Comparison of ENCODE assay signal across 9 mouse cellular contexts in the genomic region with DNA sequence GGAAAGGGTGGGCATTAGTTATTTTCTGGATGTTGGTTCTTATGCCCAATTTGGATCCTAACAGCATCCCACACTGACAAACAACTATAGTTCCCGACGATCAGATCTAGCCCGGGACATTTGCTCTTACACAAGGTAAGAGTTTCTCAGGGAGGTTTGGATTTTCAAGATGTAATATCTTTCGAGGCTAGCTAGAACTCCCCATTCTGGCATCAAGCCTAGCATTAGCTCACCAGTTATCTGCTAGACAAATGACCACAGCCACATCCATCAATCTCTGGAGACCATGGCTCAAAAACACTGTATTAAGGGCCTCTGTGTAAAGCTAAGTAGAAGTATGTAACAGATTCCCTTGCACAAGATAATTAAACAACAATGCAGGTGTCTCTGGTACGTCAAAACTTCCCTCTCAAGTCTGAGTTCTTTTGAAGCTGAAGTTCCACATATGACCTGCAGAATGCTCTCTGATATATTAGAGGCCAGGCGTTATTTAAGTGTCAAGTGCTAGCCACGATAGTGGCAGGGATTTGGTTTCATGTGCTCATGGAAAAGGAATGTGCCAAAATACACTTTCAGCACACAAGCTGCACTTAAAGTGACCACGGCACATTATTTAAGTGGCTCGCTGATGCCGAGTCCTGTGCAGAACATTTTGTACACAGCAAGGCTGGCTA. TPM values are rescaled to one million over a fixed set of nuclear protein-coding genes. Genes with fewer than 3 reads are reported as not detected.
DNase-seq lines count a peak whose midpoint lies in the region; ATAC-seq and TF ChIP-seq lines count a peak whose summit lies in the region.
"Had no signal": no experiment of that assay in that cellular context is flagged by ENCODE, and none has a peak within 500 bp of the region (broad histone marks: within the 10 kb centered on the region; RNA-seq: fewer than 3 reads in every experiment).

No protein-coding gene starts in this region.

- 41% methylated on average over 10 of the region's 10 CpGs for WGBS in intestine, embryonic 15.5 days
- 23% methylated on average over 10 of the region's 10 CpGs for WGBS in lung, embryonic 15.5 days
- 77% methylated on average over 10 of the region's 10 CpGs for WGBS in hindbrain, embryonic 16.5 days
- 80% methylated on average over 10 of the region's 10 CpGs for WGBS in midbrain, embryonic 10.5 days
- WGBS in thymus, adult 2 months = 79% methylated on average over 10 of the region's 10 CpGs
- WGBS in hindbrain, embryonic 14.5 days = 78% methylated on average over 10 of the region's 10 CpGs

- H3K4me2 ChIP-seq in intestine, embryonic 15.5 days (replicated peaks) = no peak overlapping the region
- H3K4me2 ChIP-seq in lung, embryonic 15.5 days = no peak overlapping the region
- no peak overlapping the region for H3K4me2 ChIP-seq in hindbrain, embryonic 16.5 days (ENCODE audit: low read length)
- H3K4me2 ChIP-seq in hindbrain, embryonic 14.5 days (replicated peaks) = no peak overlapping the region

- H3K4me3 ChIP-seq in brown adipose tissue, adult 24 weeks (ENCODE audit: insufficient read depth, low read depth, low read length) = no peak overlapping the region
- no peak overlapping the region for H3K4me3 ChIP-seq in intestine, embryonic 15.5 days (replicated peaks)
- H3K4me3 ChIP-seq in lung, embryonic 15.5 days = no peak overlapping the region
- no peak overlapping the region for H3K4me3 ChIP-seq in hindbrain, embryonic 16.5 days (ENCODE audit: low read length)
- H3K4me3 ChIP-seq in midbrain, embryonic 10.5 days = no peak overlapping the region
- H3K4me3 ChIP-seq in thymus, adult 2 months (ENCODE audit: control insufficient read depth, insufficient read depth, low read length) = no peak overlapping the region
- H3K4me3 ChIP-seq in hindbrain, embryonic 14.5 days (replicated peaks; ENCODE audit: low read length) = no peak overlapping the region
- H3K4me3 ChIP-seq: megakaryocyte, embryonic 14.5 days had no signal

- H3K27me3 ChIP-seq in intestine, embryonic 15.5 days (replicated peaks) = no peaks in the 10 kb centered on the region
- no peaks in the 10 kb centered on the region for H3K27me3 ChIP-seq in lung, embryonic 15.5 days
- no peaks in the 10 kb centered on the region for H3K27me3 ChIP-seq in hindbrain, embryonic 16.5 days (replicated peaks; ENCODE audit: control insufficient read depth, insufficient read depth, low read length)
- H3K27me3 ChIP-seq in midbrain, embryonic 10.5 days (ENCODE audit: low read depth, poor library complexity, severe bottlenecking) = no peaks in the 10 kb centered on the region
- H3K27me3 ChIP-seq in thymus, adult 2 months (ENCODE audit: control insufficient read depth, insufficient read depth, low read length) = no peaks in the 10 kb centered on the region
- H3K27me3 ChIP-seq in hindbrain, embryonic 14.5 days (ENCODE audit: control insufficient read depth, insufficient read depth, low read length) = no peaks in the 10 kb centered on the region
- H3K27me3 ChIP-seq: megakaryocyte, embryonic 14.5 days had no signal

- H3K9me3 ChIP-seq in intestine, embryonic 15.5 days = no peaks in the 10 kb centered on the region
- no peaks in the 10 kb centered on the region for H3K9me3 ChIP-seq in lung, embryonic 15.5 days
- H3K9me3 ChIP-seq in hindbrain, embryonic 16.5 days (ENCODE audit: control insufficient read depth, low read length) = no peaks in the 10 kb centered on the region
- no peaks in the 10 kb centered on the region for H3K9me3 ChIP-seq in midbrain, embryonic 10.5 days (replicated peaks)
- no peaks in the 10 kb centered on the region for H3K9me3 ChIP-seq in hindbrain, embryonic 14.5 days (ENCODE audit: control insufficient read depth, low read length)

- TF ChIP-seq POLR2A in thymus, adult 2 months (IDR thresholded peaks at IDR 0.05; ENCODE audit: control insufficient read depth, extremely low read depth, insufficient read depth, low read length, poor library complexity) = no peak

- peak; percentile 63; the same call in 1 of the 2 replicates for ATAC-seq in intestine, embryonic 15.5 days
- peak; percentile 44; the same call in 1 of the 2 replicates for ATAC-seq in lung, embryonic 15.5 days (ENCODE audit: borderline replicate concordance, extremely low read depth, low FRiP score, low TSS enrichment)
- no peak for ATAC-seq in hindbrain, embryonic 16.5 days
- ATAC-seq in hindbrain, embryonic 14.5 days (ENCODE audit: low FRiP score) = no peak

- peak overlapping the region; percentile 65 for H3K27ac ChIP-seq in brown adipose tissue, adult 24 weeks (replicated peaks; ENCODE audit: low read depth, low read length)
- H3K27ac ChIP-seq in intestine, embryonic 15.5 days = no peak overlapping the region
- peak overlapping the region; percentile 73 for H3K27ac ChIP-seq in lung, embryonic 15.5 days
- H3K27ac ChIP-seq in hindbrain, embryonic 16.5 days (ENCODE audit: low read depth, low read length) = no peak overlapping the region
- H3K27ac ChIP-seq in midbrain, embryonic 10.5 days (replicated peaks) = no peak overlapping the region
- no peak overlapping the region for H3K27ac ChIP-seq in thymus, adult 2 months (ENCODE audit: control insufficient read depth, insufficient read depth, low read length)
- no peak overlapping the region for H3K27ac ChIP-seq in hindbrain, embryonic 14.5 days

- no peaks in the 10 kb centered on the region for H3K36me3 ChIP-seq in intestine, embryonic 15.5 days
- 0 out of 2 replicates have a peak, but pooled peaks cover 10% of the 10 kb centered on the region for H3K36me3 ChIP-seq in lung, embryonic 15.5 days
- no peaks in the 10 kb centered on the region for H3K36me3 ChIP-seq in hindbrain, embryonic 16.5 days (ENCODE audit: control insufficient read depth, insufficient read depth, low read length)
- no peaks in the 10 kb centered on the region for H3K36me3 ChIP-seq in midbrain, embryonic 10.5 days
- no peaks in the 10 kb centered on the region for H3K36me3 ChIP-seq in thymus, adult 2 months (ENCODE audit: control insufficient read depth, insufficient read depth, low read length)
- H3K36me3 ChIP-seq in hindbrain, embryonic 14.5 days (replicated peaks; ENCODE audit: control insufficient read depth, insufficient read depth) = no peaks in the 10 kb centered on the region

- no peak overlapping the region for H3K9ac ChIP-seq in intestine, embryonic 15.5 days
- no peak overlapping the region for H3K9ac ChIP-seq in lung, embryonic 15.5 days
- no peak overlapping the region for H3K9ac ChIP-seq in hindbrain, embryonic 16.5 days (ENCODE audit: low read depth, low read length)
- no peak overlapping the region for H3K9ac ChIP-seq in hindbrain, embryonic 14.5 days

- peak; percentile 61 for DNase-seq in forelimb bud, embryonic 11.5 days (ENCODE audit: low read depth, low spot score)
- no peak for DNase-seq in midbrain, embryonic 10.5 days (ENCODE audit: low spot score)
- DNase-seq in thymus, adult 2 months = no peak
- DNase-seq in hindbrain, embryonic 14.5 days (ENCODE audit: low spot score) = no peak

- TF ChIP-seq CTCF in thymus, adult 2 months (IDR thresholded peaks at IDR 0.05; ENCODE audit: borderline replicate concordance, control insufficient read depth, extremely low read depth, insufficient read depth, low read length, poor library complexity) = no peak

- peaks cover 16% of the 10 kb centered on the region for H3K4me1 ChIP-seq in brown adipose tissue, adult 24 weeks (ENCODE audit: control insufficient read depth, insufficient read depth, insufficient read length, low read length)
- H3K4me1 ChIP-seq in intestine, embryonic 15.5 days (replicated peaks) = peaks cover 15% of the 10 kb centered on the region
- H3K4me1 ChIP-seq in lung, embryonic 15.5 days = peaks cover 43% of the 10 kb centered on the region
- H3K4me1 ChIP-seq in hindbrain, embryonic 16.5 days (ENCODE audit: control insufficient read depth, insufficient read depth, low read depth, low read length) = no peaks in the 10 kb centered on the region
- 0 out of 2 replicates have a peak, but pooled peaks cover 7% of the 10 kb centered on the region for H3K4me1 ChIP-seq in midbrain, embryonic 10.5 days
- H3K4me1 ChIP-seq in thymus, adult 2 months (replicated peaks; ENCODE audit: control insufficient read depth, insufficient read depth, low read length) = no peaks in the 10 kb centered on the region
- no peaks in the 10 kb centered on the region; the same call in 1 of the 2 replicates for H3K4me1 ChIP-seq in hindbrain, embryonic 14.5 days (replicated peaks; ENCODE audit: control insufficient read depth, insufficient read depth, low read length)
- H3K4me1 ChIP-seq: megakaryocyte, embryonic 14.5 days had no signal

RNA-seq across cellular contexts. Expression of gene Slc38a4, which starts 51.8 kb away (rescaled TPM):
- 0.75 and 1.4 TPM in 2 replicates for polyA plus RNA-seq in brown adipose tissue, adult 24 weeks (2012; ENCODE audit: insufficient read depth, insufficient read length, missing spikeins)
- 42.9 and 50.5 TPM in 2 replicates for polyA plus RNA-seq in intestine, embryonic 15.5 days (2015; fragmentation: Nextera tagmentation; extraction: Ambion mirVana)
- polyA plus RNA-seq in lung, embryonic 15.5 days (2015; fragmentation: Nextera tagmentation; extraction: Ambion mirVana) = 70.0 and 74.0 TPM in 2 replicates
- polyA plus RNA-seq in hindbrain, embryonic 16.5 days (2015; fragmentation: Nextera tagmentation; extraction: Ambion mirVana) = 2.8 and 5.3 TPM in 2 replicates
- polyA plus RNA-seq in midbrain, embryonic 10.5 days (2016; fragmentation: Nextera tagmentation; extraction: Ambion mirVana) = 24.4 and 27.3 TPM in 2 replicates
- polyA plus RNA-seq in thymus, adult 2 months (2012; rRNA removed) = 1.8 and 2.2 TPM in 2 replicates
- 3.6 and 3.9 TPM in 2 replicates for polyA plus RNA-seq in hindbrain, embryonic 14.5 days (2014; fragmentation: Nextera tagmentation; extraction: Ambion mirVana)

Comparison
In these comparisons a context has a peak if more than half of its experiments do, and no peak if none do; other contexts are left out.
1. H3K27ac ChIP-seq: peak in brown adipose tissue, adult 24 weeks (single experiment) and lung, embryonic 15.5 days (single experiment); none in intestine, embryonic 15.5 days (single experiment), hindbrain, embryonic 16.5 days (single experiment), midbrain, embryonic 10.5 days (single experiment), thymus, adult 2 months (single experiment) and hindbrain, embryonic 14.5 days (single experiment).
2. ATAC-seq: peak in intestine, embryonic 15.5 days (single experiment) and lung, embryonic 15.5 days (single experiment); none in hindbrain, embryonic 16.5 days (single experiment) and hindbrain, embryonic 14.5 days (single experiment).